Mouse (Mus musculus) forelimb bud, embryonic 11.5 days (tissue): ENCODE measurements at regions not wholly inside any gene's neighbourhood (a gene's known extent, or its start where the extent isn't known, plus 50 kb on each side); places are given as distances from the start of the nearest gene placed in this dataset.
A peak's percentile ranks its signal among the peaks of the same experiment; 100 is the strongest.

Experiments used
- DNase-seq: peaks from one replicate; pipeline ENCODE4 v3.0.0-alpha.2; 2012; ENCODE audit warnings: low read depth, low spot score

GRCm38 (mm10) chr2:61527127-61527526, 51.3 kb upstream of the Tank start:
- DNase-seq, result no peak

GRCm38 (mm10) chr2:61524060-61524734, 54.2 kb upstream of the Tank start:
- DNase-seq, result no peak

DNA sequence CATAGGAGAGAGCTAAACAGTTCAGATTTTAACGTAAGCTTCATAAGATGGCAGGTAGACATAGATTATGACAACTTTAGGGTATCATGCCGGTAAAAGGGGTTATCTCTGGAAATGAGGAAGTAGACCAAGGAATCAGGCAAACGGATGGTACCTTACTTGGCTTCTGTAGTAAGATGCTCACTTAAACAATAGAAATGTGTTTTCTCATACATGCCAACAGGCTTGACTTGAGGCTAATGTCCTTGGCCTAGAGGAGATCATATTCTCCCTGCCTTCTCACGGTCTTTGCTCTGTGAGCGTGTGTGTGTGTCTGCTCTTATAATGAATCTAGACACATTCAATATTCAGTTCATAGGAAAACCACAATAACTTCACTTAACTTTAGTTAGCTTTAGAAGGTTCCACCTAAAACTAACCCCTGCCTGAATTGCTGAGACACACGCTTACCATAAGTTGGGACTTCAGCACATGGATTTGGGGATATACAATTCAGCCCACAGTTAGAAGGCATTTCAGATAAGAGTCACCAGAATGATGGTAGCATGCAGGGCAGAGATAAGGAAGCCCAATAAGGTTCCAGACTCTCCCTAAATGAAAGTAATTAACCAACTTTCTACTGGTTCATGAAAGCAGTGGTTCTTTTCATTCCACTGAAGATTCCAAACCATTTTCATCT, 63.8 kb upstream of the Tank start:
- DNase-seq, result no peak

DNA sequence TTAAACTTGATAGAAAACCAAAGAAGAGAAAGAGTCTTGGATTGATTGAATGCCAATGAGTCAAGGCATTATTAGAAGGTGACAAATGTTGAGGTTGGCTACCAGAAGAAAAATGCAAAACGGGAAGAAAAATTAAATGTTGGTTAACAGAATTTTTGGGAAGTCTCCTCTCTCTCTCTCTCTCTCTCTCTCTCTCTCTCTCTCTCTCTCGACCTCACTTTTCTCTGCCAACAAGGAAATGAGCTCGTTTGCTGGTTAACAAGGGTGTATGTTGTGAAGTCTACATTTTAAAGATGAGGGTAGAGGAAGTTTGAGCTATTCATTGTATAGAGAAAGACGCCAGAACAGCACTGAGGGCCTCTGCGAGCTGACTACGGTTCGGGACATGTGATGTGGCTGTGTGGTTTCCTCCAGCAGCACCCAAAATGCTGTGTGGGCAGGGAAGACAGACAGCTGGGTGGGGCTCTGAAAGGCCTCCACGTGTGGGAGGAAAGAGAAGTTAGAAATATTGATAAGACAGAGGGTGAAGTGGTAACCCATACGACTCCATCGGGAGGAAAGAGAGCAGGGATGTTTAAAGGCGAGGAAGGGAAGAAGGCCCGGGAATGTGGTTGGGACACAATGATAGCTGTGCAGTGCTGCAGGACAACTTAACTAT, 64.5 kb upstream of the Tank start:
- DNase-seq, result no peak

DNA sequence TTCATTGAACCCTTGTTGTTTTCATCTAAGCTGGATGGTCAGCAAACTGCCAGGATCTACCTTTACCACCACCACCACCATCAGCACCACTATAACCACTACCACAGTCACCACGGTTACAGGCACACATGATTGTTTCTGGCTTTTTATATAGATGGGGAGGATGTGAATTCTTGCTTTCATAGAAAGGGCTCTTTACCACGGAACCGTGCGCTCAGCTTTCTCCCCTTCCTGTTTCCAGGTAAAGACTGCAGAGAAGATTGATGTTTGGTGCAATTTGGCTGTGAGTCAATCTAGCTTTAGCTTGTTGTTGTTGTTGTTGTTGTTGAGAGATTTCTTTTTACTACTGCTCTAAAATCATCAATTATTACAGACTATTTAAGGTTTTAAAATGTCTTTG, 74.8 kb upstream of the Tank start:
- no peak for DNase-seq

DNA sequence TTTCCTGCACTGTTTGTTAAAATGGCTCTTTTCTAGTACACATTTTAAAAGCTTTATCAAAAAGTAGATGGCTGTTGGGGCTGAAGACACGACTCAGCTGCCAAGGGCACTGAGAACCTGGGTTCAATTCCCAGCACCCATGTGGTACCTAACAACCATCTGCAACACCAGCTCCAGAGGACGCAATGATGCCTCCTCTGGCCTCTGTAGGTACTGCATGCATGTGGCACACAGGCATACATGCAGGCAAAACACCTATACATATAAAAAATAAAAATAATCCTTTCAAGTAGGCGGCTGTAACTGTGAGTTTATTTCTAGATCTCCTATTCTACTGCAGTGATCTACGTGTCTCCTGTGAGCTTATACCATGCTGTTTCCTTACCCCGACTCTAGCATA, 76.5 kb upstream of the Tank start:
- no peak for DNase-seq

GRCm38 (mm10) chr2:61499266-61499665, 79.1 kb upstream of the Tank start:
- no peak for DNase-seq

- DNase-seq, result no peak
Observed at GRCm38 (mm10) chr2:61497930-61498329, 80.5 kb upstream of the Tank start.

DNA sequence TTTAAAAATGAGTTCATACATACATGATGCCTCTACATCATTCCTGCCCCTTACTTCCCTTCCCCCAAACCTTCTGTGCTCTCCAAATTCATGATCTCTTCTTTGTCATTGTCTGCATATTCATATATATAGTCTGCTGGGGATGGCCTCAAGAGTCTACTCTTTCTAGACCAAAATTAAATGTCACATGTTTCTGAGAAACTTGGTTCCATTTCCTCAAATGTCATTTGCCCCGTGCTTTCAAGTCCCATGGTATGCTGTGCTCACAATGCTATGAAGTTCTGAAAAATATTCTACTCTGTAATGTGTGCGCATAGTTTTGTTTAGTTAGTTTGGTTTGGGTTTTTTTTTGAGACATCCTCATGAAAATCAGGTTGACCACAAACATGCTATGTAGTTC, 81.4 kb upstream of the Tank start:
- no peak for DNase-seq

GRCm38 (mm10) chr2:61493918-61494712, 84.3 kb upstream of the Tank start:
- peak; percentile 83 for DNase-seq

DNA sequence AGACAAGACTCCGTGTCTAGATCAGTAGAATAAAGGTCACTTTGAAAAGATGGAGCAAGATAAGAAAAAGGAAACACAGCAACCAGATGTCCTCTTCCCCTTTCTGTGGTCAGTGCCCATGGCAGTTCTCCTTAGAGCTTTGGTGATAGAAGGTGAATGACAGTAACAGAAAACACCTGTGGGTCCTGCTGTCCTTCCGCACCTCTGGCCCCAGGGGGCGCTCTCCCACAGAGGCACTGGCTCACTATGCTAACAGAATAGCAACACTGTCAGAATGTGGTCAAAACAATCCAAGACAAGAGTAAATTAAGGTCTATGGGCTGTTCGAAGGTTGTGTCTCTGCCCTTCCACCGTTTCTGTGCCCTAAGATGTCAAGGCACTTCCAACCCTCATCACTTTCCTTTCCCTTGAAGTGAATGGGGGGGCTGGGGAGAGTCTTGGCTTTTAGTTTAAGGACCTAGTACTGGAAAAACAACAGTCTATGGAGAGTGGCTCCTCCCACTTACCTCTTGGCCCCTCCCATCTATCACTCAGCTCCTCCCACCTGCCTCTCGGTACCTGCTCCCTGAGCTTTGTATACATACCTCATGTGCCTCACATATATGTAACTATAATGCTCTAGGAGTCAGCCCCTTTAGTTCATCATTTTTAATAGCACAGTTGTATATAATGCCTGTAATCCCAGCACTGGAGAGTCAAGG, 86.2 kb upstream of the Tank start:
- DNase-seq, result no peak

DNA sequence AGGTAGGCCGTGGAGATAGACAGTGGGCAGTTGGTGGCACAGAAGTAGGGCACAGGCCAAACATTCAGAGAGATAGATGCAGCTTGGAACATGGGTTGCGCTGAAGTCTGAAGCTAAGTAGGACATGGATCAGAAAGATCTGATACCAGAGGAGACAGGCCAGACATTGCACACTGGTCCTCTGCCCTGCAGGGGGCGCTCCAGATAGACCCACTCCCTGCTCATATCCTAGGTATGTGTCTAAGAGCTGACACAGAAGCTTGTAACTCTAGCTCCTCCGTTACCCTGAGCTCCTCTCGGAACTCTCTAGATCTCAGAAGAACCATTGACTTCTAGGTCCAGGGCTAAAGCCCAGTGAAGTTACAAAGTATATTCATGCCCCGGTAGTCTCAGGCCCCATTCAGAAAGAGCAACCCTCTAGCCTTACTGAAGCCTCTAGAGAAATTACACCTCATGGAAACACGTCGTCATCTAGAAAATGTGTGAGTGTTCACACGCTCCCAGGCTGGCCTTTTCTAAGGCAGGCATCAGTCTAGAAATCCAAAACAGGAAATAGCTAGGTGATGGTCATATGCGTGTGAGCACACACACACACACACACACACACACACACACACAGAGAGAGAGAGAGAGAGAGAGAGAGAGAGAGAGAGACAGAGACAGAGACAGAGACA, 87.8 kb upstream of the Tank start:
- no peak for DNase-seq

- no peak for DNase-seq
Observed at GRCm38 (mm10) chr2:61489762-61490161, 88.6 kb upstream of the Tank start.

DNA sequence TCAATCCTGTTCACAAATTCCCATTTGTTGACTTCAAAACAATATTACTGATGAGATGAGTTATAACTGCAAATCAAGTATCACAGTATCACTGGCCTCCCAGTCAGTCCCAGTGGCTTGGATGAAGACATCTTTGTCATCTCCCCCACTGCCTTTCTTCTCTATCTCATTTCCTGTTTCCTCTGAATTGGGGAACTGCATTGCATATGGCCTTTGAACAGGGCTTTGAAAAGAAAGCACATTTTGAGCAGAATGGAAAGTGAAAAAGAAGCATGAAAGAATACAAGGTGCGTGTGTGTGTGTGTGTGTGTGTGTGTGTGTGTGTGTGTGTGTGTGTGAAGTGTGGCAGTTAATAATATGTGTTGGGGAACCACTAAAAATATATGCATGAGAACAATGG, 94.6 kb upstream of the Tank start:
- no peak for DNase-seq

GRCm38 (mm10) chr2:61476648-61477047, 101.7 kb upstream of the Tank start:
- DNase-seq, result no peak

- DNase-seq, result no peak
Observed at GRCm38 (mm10) chr2:61474626-61475025, 103.8 kb upstream of the Tank start.

DNA sequence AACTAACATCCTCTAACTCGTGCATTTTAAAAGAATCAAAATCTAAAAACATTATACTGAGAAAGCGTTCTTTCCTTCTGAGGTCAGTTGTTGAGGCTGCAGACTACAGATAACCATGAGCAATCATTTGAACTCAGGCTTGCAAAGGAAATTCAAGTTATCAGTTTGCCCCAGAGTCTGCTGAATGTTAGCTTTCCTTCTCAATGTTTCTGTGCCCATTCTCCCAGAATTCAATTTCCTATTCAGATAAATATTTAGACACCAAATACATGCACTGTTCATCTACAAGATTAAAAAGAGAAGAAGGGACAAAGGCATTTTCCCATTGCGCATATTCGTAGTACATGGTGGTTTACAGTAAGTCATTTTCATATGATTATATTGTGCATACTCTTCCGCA, 107.9 kb upstream of the Tank start:
- no peak for DNase-seq

DNA sequence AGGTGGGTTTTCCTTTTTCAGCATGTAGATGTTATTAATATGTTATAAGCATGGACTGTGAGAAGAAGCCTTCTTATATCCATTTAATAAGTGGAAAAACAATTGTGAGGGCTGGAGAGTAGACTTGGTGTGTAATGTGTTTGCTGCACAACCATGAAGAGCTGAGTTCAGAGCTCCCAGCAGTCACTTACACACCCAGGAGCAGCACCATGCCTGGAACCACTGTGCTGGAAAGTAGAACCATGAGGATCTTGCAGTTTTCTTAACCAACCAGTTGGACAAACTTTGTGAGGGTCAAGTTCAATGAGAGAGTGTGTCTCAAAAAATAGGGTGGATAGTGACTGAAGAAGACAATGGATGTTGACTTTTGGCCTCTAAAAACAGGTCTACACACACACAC, 108.3 kb upstream of the Tank start:
- no peak for DNase-seq

- DNase-seq, result peak; percentile 40
Observed at GRCm38 (mm10) chr2:61455902-61456301, 122.5 kb upstream of the Tank start.

DNA sequence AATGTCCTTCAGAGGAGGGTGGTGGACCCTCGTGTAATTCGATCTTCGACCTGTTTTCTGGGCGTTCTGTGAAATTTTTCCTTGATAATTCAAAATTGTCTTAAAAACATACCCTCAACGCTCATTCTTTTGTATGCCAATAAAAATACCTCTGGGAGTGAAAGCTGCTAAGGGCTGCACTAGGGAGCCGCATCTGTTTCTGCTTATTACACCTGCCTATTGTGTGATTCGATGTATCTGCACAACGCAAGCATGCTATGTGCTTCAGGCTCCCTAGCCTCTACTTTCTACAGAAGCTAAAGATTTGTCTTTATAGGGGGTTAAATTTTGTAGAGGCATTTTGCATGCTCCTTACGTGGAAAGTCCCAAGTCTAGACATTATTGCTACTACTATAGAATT, 123.7 kb upstream of the Tank start:
- no peak for DNase-seq

GRCm38 (mm10) chr2:61454311-61454728, 124.1 kb upstream of the Tank start:
- DNase-seq, result peak; percentile 95
